Mouse (Mus musculus) embryonic facial prominence, embryonic 13.5 days (tissue): Measurements from ENCODE around the gene Ccdc62. TPM values are rescaled to one million over a fixed set of nuclear protein-coding genes. Genes with fewer than 3 reads are reported as not detected.

Source experiments
- ATAC-seq: fragments of 200-750 bp; cut with Nextera tagmentation; 2 replicates; pipeline ENCODE4 v1.8.0; 2017; ENCODE audit warnings: low read depth; ENCODE audit not compliant: insufficient number of reproducible peaks, insufficient read depth, low FRiP score, low TSS enrichment
- H3K27ac ChIP-seq: fragments of 300-500 bp; sonication (generic); 2 replicates; pipeline ENCODE4 v1.5.1; 2015; ENCODE audit warnings: moderate library complexity, mild to moderate bottlenecking, inconsistent platforms
- H3K27me3 ChIP-seq: fragments of 300-500 bp; sonication (generic); 2 replicates; pipeline ENCODE4 v1.6.1; 2015; ENCODE audit warnings: mild to moderate bottlenecking, inconsistent platforms
- H3K36me3 ChIP-seq: fragments of 300-500 bp; sonication (generic); 2 replicates; pipeline ENCODE4 v1.6.1; 2015; ENCODE audit warnings: mild to moderate bottlenecking, inconsistent platforms
- H3K4me1 ChIP-seq: fragments of 300-500 bp; sonication (generic); 2 replicates; pipeline ENCODE4 v1.6.1; 2015; ENCODE audit warnings: inconsistent platforms
- H3K4me2 ChIP-seq: fragments of 300-500 bp; sonication (generic); 2 replicates; pipeline ENCODE4 v1.6.1; 2015; ENCODE audit warnings: moderate library complexity, mild to moderate bottlenecking, inconsistent platforms
- H3K4me3 ChIP-seq: fragments of 300-500 bp; sonication (generic); 2 replicates; pipeline ENCODE4 v1.5.1; 2015; ENCODE audit warnings: mild to moderate bottlenecking, inconsistent platforms
- H3K9ac ChIP-seq: fragments of 300-500 bp; sonication (generic); 2 replicates; pipeline ENCODE4 v1.6.1; 2015; ENCODE audit warnings: mild to moderate bottlenecking, inconsistent platforms
- H3K9me3 ChIP-seq: fragments of 300-500 bp; sonication (generic); 2 replicates; pipeline ENCODE4 v1.6.1; 2016; ENCODE audit warnings: inconsistent platforms
- WGBS: fragments of 180-500 bp; shearing (Covaris S2); methylation state at CpG from one replicate; pipeline ENCODE4 v1.1.7; 2015; ENCODE audit warnings: mixed read lengths; 5-methylcytosine and 5-hydroxymethylcytosine counted together
- polyA plus RNA-seq: library from polyadenylated mRNA; unstranded; fragments of >200 nt; fragmentation: Nextera tagmentation; extraction: Ambion mirVana; gene quantifications from 2 replicates; pipeline ENCODE4 v1.2.1, GENCODE M21; 2015

The Ccdc62 gene
- polyA plus RNA-seq, 1 experiment from 2014 or later = 8.6 TPM

DNA sequence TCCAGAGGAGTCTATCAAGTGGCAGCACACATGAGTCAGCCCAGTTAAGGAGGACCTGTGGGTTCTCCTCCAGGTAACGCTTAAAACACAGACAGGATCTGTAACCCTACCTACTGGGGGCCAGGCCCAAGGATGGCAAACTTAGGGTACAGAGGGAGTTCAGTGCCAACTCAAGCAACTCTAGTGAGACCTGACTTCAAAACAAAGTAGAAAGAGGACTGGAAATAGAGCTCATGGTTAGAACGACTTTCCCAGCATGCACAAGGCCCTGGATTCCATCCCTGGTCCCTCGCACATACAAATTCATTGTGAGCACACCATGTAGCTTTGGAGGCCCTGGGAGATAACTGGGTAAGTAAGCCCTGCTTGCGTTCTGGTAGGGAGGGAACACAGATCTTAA is 40.1 kb downstream of the Ccdc62 start:
- H3K9ac ChIP-seq = no peak overlapping the region
- no peak overlapping the region for H3K4me3 ChIP-seq
- ATAC-seq = no peak
- 87% methylated on average over 4 of the region's 4 CpGs for WGBS
- peaks cover 13% of the 10 kb centered on the region for H3K4me1 ChIP-seq
- no peak overlapping the region for H3K4me2 ChIP-seq
- H3K36me3 ChIP-seq = no peaks in the 10 kb centered on the region
- H3K27ac ChIP-seq = no peak overlapping the region
- no peaks in the 10 kb centered on the region for H3K9me3 ChIP-seq
- H3K27me3 ChIP-seq = peaks cover 21% of the 10 kb centered on the region

DNA sequence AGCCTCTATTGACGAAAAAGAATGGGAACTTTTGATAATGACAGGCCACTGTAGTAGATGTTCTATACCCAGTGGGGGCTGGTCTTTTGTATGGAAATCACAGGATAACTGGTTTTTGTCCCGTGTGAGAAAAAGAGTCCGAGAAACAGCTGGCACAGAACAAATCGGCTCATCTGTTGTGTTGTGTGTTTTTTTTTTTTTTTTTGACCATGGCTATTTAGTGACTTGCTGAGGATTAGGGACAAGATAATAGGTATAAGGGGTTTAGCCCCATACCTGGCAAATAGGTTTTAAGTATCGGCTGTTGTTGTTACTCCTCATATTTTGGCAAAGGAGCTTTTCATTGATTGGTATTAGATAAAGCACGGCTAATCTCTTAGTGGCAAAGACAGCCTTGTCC is 42.0 kb downstream of the Ccdc62 start:
- Histone ChIP-seq H3K4me2 (no peak overlapping the region), H3K9me3 (no peaks in the 10 kb centered on the region), H3K4me1 (peaks cover 25% of the 10 kb centered on the region), H3K9ac (no peak overlapping the region), H3K4me3 (no peak overlapping the region), H3K27ac (no peak overlapping the region), H3K36me3 (no peaks in the 10 kb centered on the region), H3K27me3 (peaks cover 25% of the 10 kb centered on the region)
- no peak for ATAC-seq
- 73% methylated on average over 6 of the region's 6 CpGs for WGBS

DNA sequence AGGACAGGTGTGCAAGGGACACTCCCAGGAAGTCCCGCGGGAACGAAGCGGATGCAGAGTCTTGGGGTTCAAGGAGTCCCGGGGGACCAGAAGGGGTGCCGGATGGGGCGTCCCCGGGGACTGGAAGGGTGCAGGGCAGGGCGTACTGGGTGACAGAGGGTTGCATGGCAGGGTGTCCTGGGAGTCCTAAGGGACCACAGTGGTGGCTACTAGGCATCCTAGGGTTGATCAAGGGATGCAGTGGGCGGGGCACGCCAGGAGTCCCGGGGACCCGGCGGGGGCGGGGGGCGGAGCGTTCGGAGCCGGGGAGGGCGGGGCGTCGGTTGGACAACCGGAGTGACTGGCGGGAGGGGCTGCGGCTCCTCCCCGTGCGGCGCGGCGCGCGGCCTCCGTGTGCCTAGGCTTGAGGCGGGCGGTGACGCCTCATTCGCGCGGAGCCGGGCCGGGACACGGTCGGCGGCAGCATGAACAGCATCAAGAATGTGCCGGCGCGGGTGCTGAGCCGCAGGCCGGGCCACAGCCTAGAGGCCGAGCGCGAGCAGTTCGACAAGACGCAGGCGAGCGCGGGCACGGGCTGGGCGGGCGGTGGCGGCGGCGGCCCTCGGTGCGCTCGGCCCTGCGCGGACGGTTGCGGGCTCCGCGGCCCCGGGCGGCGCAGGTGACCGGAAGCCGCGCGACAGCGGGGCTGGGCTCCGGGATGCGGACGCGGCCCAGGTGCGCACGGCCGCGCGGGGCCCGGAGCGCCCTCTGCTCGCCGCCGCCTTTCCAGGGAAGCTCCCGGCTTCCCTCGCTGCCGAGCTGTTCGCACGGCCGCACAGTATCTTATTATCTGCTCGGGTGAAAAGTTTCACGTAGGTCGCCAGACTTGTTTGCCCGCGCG is 43.1 kb downstream of the Ccdc62 start, which contains the start of gene Hip1r:
Gene Hip1r (plus strand): TSS at position 330 of the 880 bp plus-strand sequence.
- no peaks in the 10 kb centered on the region for H3K36me3 ChIP-seq
- H3K9ac ChIP-seq = peak within 1 kb of the TSS; percentile 80
- peak within 1 kb of the TSS; percentile 75 for H3K4me3 ChIP-seq
- H3K4me2 ChIP-seq = peak within 1 kb of the TSS; percentile 95
- peaks cover 25% of the 10 kb centered on the region for H3K27me3 ChIP-seq
- peak; percentile 72 for ATAC-seq
- no peaks in the 10 kb centered on the region for H3K9me3 ChIP-seq
- WGBS = 1% methylated on average over 106 of the region's 106 CpGs
- peaks cover 28% of the 10 kb centered on the region for H3K4me1 ChIP-seq
- H3K27ac ChIP-seq = no peak within 1 kb of the TSS

DNA sequence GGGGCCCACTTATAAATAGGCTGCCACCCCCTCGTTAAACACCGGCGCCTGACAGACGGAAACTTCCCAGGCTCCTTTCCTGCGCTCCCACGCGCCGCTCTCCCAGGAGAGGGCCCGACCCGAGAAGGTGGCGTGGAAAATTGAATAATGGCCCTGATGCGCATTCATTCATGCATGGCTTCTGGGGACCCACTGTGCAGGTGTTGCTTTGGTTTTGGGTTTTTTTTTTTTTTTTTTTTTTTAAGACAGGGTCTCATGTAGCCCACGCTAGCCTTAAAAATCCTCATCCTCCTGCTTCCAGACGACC is 43.7 kb downstream of the Ccdc62 start:
- peak overlapping the region; percentile 95 for H3K4me2 ChIP-seq
- no peak overlapping the region for H3K27ac ChIP-seq
- H3K4me1 ChIP-seq = peaks cover 29% of the 10 kb centered on the region
- H3K4me3 ChIP-seq = peak overlapping the region; percentile 75
- no peaks in the 10 kb centered on the region for H3K9me3 ChIP-seq
- peak overlapping the region; percentile 80 for H3K9ac ChIP-seq
- no peaks in the 10 kb centered on the region for H3K36me3 ChIP-seq
- peaks cover 25% of the 10 kb centered on the region for H3K27me3 ChIP-seq
- WGBS = under 1% methylated on average over 14 of the region's 14 CpGs
- ATAC-seq = no peak

DNA sequence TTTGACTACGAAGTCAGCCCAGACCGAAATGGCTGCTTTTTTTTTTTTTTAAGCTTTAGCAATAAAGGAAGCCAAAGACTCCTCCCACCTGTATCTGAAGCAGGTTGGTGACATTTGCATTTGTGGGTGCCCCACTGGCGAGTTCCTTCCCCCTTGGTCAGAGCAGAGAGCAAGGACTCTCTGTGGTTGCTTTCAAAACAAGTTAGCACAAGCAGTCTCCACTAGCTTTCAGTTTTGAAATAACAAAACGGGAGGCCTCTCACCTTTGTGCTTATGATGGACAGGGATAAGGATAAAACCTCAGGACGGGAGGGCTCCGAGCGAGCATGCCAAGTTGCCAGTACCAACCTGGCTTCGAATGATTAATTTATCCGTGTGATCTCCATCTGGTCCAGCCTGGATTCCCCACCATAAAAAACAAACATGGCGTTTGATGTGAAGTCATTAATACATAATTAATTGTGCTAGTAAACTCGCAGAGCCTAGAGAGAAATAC is 44.2 kb downstream of the Ccdc62 start:
- peak overlapping the region; percentile 75 for H3K4me3 ChIP-seq
- H3K9me3 ChIP-seq = no peaks in the 10 kb centered on the region
- H3K27ac ChIP-seq = no peak overlapping the region
- WGBS = 40% methylated on average over 11 of the region's 11 CpGs
- no peaks in the 10 kb centered on the region for H3K36me3 ChIP-seq
- no peak overlapping the region for H3K9ac ChIP-seq
- peak overlapping the region; percentile 95 for H3K4me2 ChIP-seq
- peaks cover 25% of the 10 kb centered on the region for H3K27me3 ChIP-seq
- peaks cover 32% of the 10 kb centered on the region for H3K4me1 ChIP-seq
- no peak for ATAC-seq

DNA sequence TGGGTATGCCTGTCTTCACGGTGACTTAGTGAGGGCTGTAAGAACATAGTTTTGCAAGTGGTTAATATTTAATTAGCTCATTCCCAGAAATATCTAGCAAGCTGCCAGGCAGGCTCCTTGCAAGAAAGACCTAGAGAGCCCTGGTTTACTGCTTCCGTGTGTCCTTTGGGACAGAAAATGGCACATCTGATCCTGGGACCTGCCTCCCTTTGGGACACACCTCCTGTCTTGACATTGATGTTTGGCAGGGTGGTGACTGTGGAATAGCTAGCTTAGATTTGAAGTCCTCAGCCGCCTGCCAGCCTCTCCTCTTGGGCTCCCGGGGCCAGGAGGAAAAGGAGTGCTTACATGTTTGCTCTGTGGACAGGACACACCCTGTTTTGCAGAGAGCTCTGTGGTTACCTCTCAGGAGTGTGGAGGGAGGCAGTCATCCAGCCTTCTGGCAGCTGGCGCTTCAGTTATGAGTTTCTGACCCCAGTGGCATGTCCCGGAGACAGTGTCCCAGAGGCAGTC is 45.2 kb downstream of the Ccdc62 start:
- Histone ChIP-seq H3K9me3 (no peaks in the 10 kb centered on the region), H3K27me3 (peaks cover 25% of the 10 kb centered on the region), H3K27ac (no peak overlapping the region), H3K4me1 (peaks cover 37% of the 10 kb centered on the region), H3K36me3 (no peaks in the 10 kb centered on the region), H3K4me3 (no peak overlapping the region), H3K9ac (no peak overlapping the region), H3K4me2 (no peak overlapping the region)
- WGBS = 57% methylated on average over 6 of the region's 6 CpGs
- ATAC-seq = no peak

DNA sequence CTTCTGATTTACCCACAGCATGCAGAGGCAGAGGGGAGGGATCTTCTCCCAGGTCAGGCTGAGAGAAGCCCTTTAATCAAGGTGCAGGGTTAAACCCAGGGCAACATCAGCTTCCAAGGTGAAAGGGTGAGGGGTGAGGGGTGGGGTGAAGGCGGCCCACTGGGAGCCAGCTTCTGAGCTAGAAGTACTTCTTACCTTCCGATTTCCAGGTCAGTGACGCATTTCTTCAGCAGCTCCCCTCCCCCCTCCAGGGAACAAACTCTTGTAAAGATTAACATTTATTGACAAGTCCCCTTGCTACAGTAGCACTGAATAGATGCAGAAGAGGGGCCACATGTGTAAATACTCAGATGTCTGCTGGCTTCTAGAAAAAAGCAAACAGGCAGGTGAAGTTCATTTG is 46.8 kb downstream of the Ccdc62 start:
- H3K27ac ChIP-seq = 0 out of 2 replicates have a peak overlapping the region, but pooled peaks have one; percentile 12
- no peak overlapping the region for H3K4me3 ChIP-seq
- WGBS = 26% methylated on average over 3 of the region's 3 CpGs
- H3K9ac ChIP-seq = no peak overlapping the region
- H3K4me2 ChIP-seq = no peak overlapping the region
- H3K9me3 ChIP-seq = no peaks in the 10 kb centered on the region
- no peaks in the 10 kb centered on the region for H3K36me3 ChIP-seq
- H3K4me1 ChIP-seq = peaks cover 37% of the 10 kb centered on the region
- no peak for ATAC-seq
- peaks cover 25% of the 10 kb centered on the region for H3K27me3 ChIP-seq

DNA sequence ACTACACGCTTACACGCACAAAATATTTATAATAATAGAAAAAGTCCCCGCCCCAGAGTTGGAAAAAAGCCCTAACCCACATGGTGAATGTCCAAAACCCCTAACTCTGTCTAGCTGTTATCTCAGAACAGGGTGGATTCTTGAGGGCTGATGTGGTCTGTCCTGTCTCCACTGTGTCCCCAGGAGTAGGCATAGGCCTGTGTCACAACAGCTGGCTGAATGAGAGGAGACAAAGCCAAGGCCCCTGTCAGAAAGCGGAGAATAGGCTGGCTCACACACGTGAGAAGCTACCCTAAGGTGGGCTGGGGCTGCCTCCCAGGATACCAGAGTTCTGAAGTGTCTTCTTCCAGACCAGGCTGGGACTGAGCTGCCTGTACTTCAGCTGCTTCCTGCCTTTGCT is 47.7 kb downstream of the Ccdc62 start:
- Histone ChIP-seq H3K4me2 (no peak overlapping the region), H3K27ac (peak overlapping the region; percentile 48; the same call in 1 of the 2 replicates), H3K36me3 (no peaks in the 10 kb centered on the region), H3K9me3 (no peaks in the 10 kb centered on the region), H3K4me1 (peaks cover 37% of the 10 kb centered on the region), H3K9ac (no peak overlapping the region), H3K27me3 (peaks cover 21% of the 10 kb centered on the region), H3K4me3 (no peak overlapping the region)
- no peak for ATAC-seq
- 68% methylated on average over 5 of the region's 5 CpGs for WGBS

DNA sequence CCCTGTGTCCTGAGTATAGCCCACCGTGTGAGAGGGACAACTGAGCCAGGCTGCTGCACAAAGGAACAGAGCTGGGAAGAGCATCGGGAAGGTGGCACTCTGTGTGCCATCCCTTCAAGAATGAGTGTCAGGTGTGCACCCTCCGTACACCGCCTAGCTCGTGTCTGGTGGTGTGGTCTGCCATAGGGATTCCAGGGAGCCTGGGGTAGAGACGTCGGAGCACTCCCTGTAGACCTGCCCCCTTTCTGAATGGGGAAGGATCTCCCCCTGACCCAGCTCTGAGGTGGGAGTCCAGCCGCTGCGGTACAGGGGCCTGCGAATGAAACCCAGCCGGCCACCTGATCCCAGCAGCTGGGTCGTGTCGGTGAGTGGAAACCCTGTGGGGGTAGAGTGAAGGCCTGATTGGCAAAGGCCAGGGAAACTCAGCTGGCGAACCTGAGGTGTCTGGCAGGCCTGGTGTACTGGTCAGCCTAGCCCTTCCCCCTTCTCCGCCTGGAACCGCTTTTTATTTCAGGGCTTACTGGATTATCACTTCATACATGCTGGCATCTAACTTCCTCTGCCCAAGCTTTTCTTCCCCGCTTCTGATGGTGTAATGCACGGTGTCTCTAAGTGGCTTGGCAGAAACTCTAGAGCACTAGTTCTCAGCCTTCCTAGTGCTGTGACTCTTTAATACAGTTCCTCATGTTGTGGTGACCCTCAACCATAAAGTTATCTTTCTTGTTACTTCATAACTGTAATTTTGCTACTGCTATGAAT is 48.9 kb downstream of the Ccdc62 start:
- Histone ChIP-seq H3K27me3 (peaks cover 13% of the 10 kb centered on the region; the same call in 1 of the 2 replicates), H3K4me1 (peaks cover 31% of the 10 kb centered on the region), H3K27ac (no peak overlapping the region), H3K9ac (no peak overlapping the region), H3K4me3 (no peak overlapping the region), H3K4me2 (no peak overlapping the region), H3K36me3 (no peaks in the 10 kb centered on the region), H3K9me3 (no peaks in the 10 kb centered on the region)
- WGBS = 74% methylated on average over 18 of the region's 18 CpGs
- no peak for ATAC-seq

DNA sequence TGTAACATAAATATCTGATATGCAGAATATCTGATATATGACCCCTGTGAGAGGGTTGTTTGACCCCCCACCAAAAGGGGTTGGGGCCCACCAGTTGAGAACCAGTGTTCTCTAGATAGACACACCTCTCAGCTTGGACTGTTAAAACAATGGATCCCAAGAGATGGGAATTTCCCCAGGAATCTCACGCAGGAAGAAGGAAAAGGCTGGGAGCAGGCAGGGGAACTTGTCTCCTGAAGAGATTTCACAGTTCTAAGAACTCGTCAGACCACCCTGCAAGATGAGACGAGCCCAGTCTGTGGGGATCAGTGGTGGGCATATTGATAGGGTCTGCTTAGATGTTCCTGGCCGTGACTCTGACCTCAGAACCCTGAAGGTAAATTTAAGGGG is 49.5 kb downstream of the Ccdc62 start:
- Histone ChIP-seq H3K27ac (no peak overlapping the region), H3K9ac (no peak overlapping the region), H3K9me3 (no peaks in the 10 kb centered on the region), H3K4me3 (no peak overlapping the region), H3K4me2 (no peak overlapping the region), H3K4me1 (peaks cover 27% of the 10 kb centered on the region), H3K27me3 (peaks cover 8% of the 10 kb centered on the region; the same call in 1 of the 2 replicates), H3K36me3 (no peaks in the 10 kb centered on the region)
- ATAC-seq = no peak
- WGBS = 44% methylated on average over 4 of the region's 4 CpGs

DNA sequence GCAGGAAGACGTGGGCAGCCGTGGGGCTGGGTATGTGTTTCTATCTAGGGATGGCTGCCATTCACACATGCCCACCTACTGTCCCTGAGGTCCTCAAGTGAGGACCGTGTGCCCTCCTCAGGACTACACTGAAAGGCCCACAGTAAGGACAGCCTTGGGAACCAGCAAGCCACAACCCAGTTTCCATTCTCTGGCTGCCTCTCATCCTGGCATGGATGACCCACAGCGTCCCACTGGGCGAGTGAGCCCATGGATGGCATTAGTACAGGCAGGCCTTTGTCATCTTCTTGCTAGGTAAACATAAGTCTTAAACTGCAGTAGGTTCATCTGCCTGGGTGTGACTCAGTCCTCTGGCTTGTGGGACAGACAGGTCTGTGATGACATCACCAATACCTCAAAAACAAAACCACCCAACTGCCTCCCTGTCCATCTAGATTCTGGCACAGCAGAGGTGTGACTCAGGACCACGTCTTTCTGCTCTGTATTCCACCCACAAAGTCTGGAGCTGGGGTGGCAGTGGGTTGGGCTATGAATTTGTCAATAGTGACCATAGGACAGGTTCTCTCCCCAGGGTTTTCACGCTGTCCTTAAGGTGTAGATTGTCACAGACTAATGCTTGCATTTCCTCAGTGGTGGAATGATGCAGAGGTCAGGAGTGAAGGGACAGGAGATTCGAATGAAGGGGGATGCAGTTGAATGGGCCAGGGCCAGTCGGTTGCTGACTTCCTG is 50.2 kb downstream of the Ccdc62 start:
- Histone ChIP-seq H3K36me3 (no peaks in the 10 kb centered on the region), H3K4me1 (peaks cover 22% of the 10 kb centered on the region), H3K4me2 (no peak overlapping the region), H3K27ac (no peak overlapping the region), H3K27me3 (peaks cover 3% of the 10 kb centered on the region; the same call in 1 of the 2 replicates), H3K9me3 (no peaks in the 10 kb centered on the region), H3K9ac (no peak overlapping the region), H3K4me3 (no peak overlapping the region)
- WGBS = 69% methylated on average over 9 of the region's 9 CpGs
- no peak for ATAC-seq
